Mouse (Mus musculus) kidney, embryonic 14.5 days (tissue): ENCODE measurements around the gene Thbs1. TPM values are rescaled to one million over a fixed set of nuclear protein-coding genes. Genes with fewer than 3 reads are reported as not detected.

Experiments used
- ATAC-seq: fragments of 200-750 bp; cut with Nextera tagmentation; 2 replicates; pipeline ENCODE4 v1.8.0; 2017; ENCODE audit warnings: moderate number of reproducible peaks, mild to moderate bottlenecking, moderate TSS enrichment, moderate library complexity; ENCODE audit not compliant: low FRiP score, low TSS enrichment
- H3K27ac ChIP-seq: fragments of 300-500 bp; sonication (generic); 2 replicates; pipeline ENCODE4 v1.5.1; 2014; ENCODE audit warnings: low read depth, mild to moderate bottlenecking, low read length, moderate library complexity, mixed read lengths
- H3K27me3 ChIP-seq: fragments of 300-500 bp; sonication (generic); 2 replicates; pipeline ENCODE4 v1.6.1; 2014; ENCODE audit warnings: mild to moderate bottlenecking, low read length; ENCODE audit not compliant: control insufficient read depth, insufficient read depth
- H3K36me3 ChIP-seq: fragments of 300-500 bp; sonication (generic); 2 replicates; pipeline ENCODE4 v1.6.1; 2014; ENCODE audit warnings: low read length, mixed read lengths; ENCODE audit not compliant: control insufficient read depth, insufficient read depth
- H3K4me1 ChIP-seq: fragments of 300-500 bp; sonication (generic); 2 replicates; pipeline ENCODE4 v1.6.1; 2014; ENCODE audit warnings: low read length, mixed read lengths; ENCODE audit not compliant: control insufficient read depth, insufficient read depth
- H3K4me2 ChIP-seq: fragments of 300-500 bp; sonication (generic); replicated peaks from 2 replicates; pipeline ENCODE4 v1.6.1; 2014; ENCODE audit warnings: low read depth, mild to moderate bottlenecking, low read length
- H3K4me3 ChIP-seq: fragments of 300-500 bp; sonication (generic); 2 replicates; pipeline ENCODE4 v1.5.1; 2014; ENCODE audit warnings: mild to moderate bottlenecking, low read length
- H3K9ac ChIP-seq: fragments of 300-500 bp; sonication (generic); 2 replicates; pipeline ENCODE4 v1.6.1; 2014; ENCODE audit warnings: low read depth, mild to moderate bottlenecking, low read length, moderate library complexity
- H3K9me3 ChIP-seq: fragments of 300-500 bp; sonication (generic); 2 replicates; pipeline ENCODE4 v1.6.1; 2016; ENCODE audit warnings: low read length; ENCODE audit not compliant: control insufficient read depth
- WGBS: fragments of 180-500 bp; shearing (Covaris S2); extraction: QIAGEN DNeasy Blood & Tissue Kit; methylation state at CpG from one replicate; pipeline ENCODE4 v1.1.7; 2014; 5-methylcytosine and 5-hydroxymethylcytosine counted together
- polyA plus RNA-seq: library from polyadenylated mRNA; unstranded; fragments of >200 nt; fragmentation: Nextera tagmentation; extraction: Ambion mirVana; gene quantifications from 2 replicates; pipeline ENCODE4 v1.2.1, GENCODE M21; 2014

The Thbs1 gene
- polyA plus RNA-seq, 1 experiment from 2014 or later: 23.8 TPM

DNA sequence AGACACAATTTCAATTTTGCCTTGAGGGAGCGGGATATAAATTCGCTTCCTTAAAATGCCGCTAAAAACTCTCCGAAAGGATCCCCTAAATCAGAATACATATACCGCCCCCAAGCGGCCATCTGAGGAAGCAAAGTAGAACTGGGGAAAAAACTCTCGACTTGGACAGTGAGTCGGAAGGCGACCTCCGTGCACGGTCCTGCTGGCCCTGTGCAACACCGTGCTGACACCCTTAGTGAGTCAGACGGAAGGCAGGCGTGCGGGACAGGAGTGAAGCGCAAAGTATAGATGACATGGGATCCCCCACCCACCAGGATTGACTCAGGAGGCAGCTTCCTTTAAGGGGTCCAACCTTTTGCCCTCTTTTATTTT lies 574 bp upstream of the Thbs1 start:
- peak overlapping the region; percentile 61 for H3K4me3 ChIP-seq
- H3K36me3 ChIP-seq: peaks cover 5% of the 10 kb centered on the region; the same call in 1 of the 2 replicates
- peaks cover 15% of the 10 kb centered on the region; the same call in 1 of the 2 replicates for H3K4me1 ChIP-seq
- H3K9ac ChIP-seq: peak overlapping the region; percentile 25; the same call in 1 of the 2 replicates
- ATAC-seq: peak; percentile 86
- H3K4me2 ChIP-seq: peak overlapping the region; percentile 63
- H3K27ac ChIP-seq: peak overlapping the region; percentile 30; the same call in 1 of the 2 replicates
- H3K9me3 ChIP-seq: no peaks in the 10 kb centered on the region
- H3K27me3 ChIP-seq: no peaks in the 10 kb centered on the region
- under 1% methylated on average over 16 of the region's 16 CpGs for WGBS

DNA sequence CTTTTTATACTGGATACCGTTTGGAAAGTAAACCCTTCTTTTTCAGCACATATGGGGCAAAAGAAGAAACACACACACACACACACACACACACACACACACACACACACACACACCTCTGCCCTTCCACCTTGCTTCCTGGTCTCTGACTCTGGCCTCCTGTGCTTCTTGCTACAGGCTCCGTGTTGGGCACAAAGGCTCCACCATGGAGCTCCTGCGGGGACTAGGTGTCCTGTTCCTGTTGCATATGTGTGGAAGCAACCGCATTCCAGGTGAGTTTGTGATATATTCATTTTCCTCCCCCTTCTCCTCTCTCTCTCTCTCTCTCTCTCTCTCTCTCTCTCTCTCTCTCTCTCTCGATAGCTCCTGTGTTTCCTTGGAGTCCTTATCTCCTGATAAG lies 762 bp downstream of the Thbs1 start:
- peaks cover 15% of the 10 kb centered on the region; the same call in 1 of the 2 replicates for H3K4me1 ChIP-seq
- H3K9me3 ChIP-seq: no peaks in the 10 kb centered on the region
- peak overlapping the region; percentile 63 for H3K4me2 ChIP-seq
- peak overlapping the region; percentile 61 for H3K4me3 ChIP-seq
- no peaks in the 10 kb centered on the region for H3K27me3 ChIP-seq
- H3K36me3 ChIP-seq: peaks cover 15% of the 10 kb centered on the region; the same call in 1 of the 2 replicates
- no peak for ATAC-seq
- H3K27ac ChIP-seq: no peak overlapping the region
- 24% methylated on average over 5 of the region's 5 CpGs for WGBS
- peak overlapping the region; percentile 74; the same call in 1 of the 2 replicates for H3K9ac ChIP-seq

DNA sequence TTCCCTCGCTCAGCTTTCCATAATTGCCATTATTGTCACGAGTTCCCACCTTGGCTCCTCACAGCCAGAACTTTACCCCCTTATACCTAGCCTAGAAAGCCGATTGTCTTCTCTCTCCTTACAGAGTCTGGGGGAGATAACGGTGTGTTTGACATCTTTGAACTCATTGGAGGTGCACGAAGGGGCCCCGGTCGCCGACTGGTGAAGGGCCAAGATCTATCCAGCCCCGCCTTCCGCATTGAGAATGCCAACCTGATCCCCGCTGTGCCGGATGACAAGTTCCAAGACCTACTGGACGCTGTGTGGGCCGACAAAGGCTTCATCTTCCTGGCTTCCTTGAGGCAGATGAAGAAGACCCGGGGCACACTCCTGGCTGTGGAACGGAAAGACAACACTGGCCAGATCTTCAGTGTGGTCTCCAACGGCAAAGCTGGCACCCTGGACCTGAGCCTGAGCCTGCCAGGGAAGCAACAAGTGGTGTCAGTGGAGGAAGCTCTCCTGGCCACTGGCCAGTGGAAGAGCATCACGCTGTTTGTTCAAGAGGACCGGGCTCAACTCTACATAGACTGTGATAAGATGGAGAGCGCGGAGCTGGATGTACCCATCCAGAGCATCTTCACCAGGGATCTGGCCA lies 1.3 kb downstream of the Thbs1 start:
- no peak for ATAC-seq
- Histone ChIP-seq H3K4me1 (peaks cover 15% of the 10 kb centered on the region; the same call in 1 of the 2 replicates), H3K9ac (no peak overlapping the region), H3K27me3 (no peaks in the 10 kb centered on the region), H3K27ac (no peak overlapping the region), H3K9me3 (no peaks in the 10 kb centered on the region), H3K36me3 (peaks cover 15% of the 10 kb centered on the region; the same call in 1 of the 2 replicates), H3K4me2 (peak overlapping the region; percentile 63), H3K4me3 (peak overlapping the region; percentile 61)
- 68% methylated on average over 21 of the region's 21 CpGs for WGBS

DNA sequence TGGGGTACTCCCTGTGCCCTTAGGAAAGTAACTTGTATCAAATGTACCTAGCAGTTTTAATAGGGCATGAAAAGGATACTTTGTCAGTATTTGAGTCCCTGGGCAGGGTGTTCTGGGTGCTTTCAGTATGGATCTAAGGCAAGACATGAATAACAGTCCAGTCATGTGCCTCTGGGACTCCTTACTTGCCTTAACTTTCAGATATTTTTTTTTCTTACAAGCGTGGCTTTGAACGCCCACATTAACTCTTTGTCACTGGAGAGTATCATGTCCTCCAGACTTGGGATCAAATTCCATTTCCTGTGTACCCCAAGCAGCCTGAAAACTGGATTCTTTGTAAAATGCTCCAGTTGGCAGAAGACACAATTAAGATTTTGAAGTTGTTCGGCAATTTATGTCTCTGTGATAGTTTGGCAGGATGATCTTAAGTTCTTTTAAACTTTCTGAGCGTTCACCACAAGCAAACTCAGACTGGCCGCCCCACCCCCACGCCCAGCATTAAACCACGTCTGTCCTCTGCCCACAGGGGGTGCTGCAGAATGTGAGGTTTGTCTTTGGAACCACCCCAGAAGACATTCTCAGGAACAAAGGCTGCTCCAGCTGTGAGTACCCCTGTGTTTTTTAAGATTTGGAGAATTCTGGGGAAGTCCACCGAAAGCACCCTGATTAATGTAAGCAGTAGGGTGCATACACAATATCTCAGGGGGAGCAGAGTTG lies 2.3 kb downstream of the Thbs1 start:
- no peak overlapping the region for H3K27ac ChIP-seq
- peaks cover 23% of the 10 kb centered on the region for H3K36me3 ChIP-seq
- H3K9me3 ChIP-seq: no peaks in the 10 kb centered on the region

DNA sequence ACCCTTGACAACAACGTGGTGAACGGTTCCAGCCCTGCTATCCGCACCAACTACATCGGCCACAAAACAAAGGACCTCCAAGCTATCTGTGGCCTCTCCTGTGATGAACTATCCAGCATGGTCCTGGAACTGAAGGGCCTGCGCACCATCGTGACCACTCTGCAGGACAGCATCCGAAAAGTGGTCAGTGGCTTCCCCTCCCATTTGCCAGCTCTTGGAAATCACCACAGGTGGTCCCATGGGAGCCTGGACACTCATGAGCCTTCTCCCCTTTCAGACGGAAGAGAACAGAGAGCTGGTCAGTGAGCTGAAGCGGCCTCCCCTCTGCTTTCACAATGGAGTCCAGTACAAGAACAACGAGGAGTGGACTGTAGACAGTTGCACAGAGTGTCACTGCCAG lies 3.0 kb downstream of the Thbs1 start:
- H3K27ac ChIP-seq: no peak overlapping the region
- H3K27me3 ChIP-seq: no peaks in the 10 kb centered on the region
- no peak overlapping the region for H3K9ac ChIP-seq
- no peaks in the 10 kb centered on the region for H3K9me3 ChIP-seq
- ATAC-seq: no peak
- H3K4me2 ChIP-seq: peak overlapping the region; percentile 63
- H3K4me1 ChIP-seq: peaks cover 15% of the 10 kb centered on the region; the same call in 1 of the 2 replicates
- peak overlapping the region; percentile 61; the same call in 1 of the 2 replicates for H3K4me3 ChIP-seq
- 72% methylated on average over 10 of the region's 10 CpGs for WGBS
- H3K36me3 ChIP-seq: peaks cover 31% of the 10 kb centered on the region

More for the DNA sequence above, 2.3 kb downstream of the Thbs1 start:
- peaks cover 15% of the 10 kb centered on the region; the same call in 1 of the 2 replicates for H3K4me1 ChIP-seq
- H3K9ac ChIP-seq: peak overlapping the region; percentile 14; the same call in 1 of the 2 replicates
- peak overlapping the region; percentile 63 for H3K4me2 ChIP-seq
- ATAC-seq: no peak
- H3K4me3 ChIP-seq: peak overlapping the region; percentile 61
- WGBS: 34% methylated on average over 8 of the region's 8 CpGs
- H3K27me3 ChIP-seq: no peaks in the 10 kb centered on the region

DNA sequence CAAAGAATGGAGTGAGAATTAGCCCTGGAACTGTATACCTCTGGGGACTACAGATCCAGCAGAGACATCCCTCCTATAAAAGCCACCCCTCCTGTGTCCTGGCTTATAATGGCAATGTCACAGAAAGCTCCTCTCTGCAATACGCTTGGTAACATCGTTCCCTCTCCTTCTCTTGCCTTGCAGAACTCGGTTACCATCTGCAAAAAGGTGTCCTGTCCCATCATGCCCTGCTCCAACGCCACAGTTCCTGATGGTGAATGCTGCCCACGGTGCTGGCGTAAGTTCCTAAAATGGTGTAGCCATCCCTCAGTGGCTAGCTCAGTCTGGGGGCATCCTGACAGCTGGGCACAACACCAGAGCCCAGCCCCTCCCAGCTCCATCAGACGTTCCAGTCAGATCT lies 4.0 kb downstream of the Thbs1 start:
- Histone ChIP-seq H3K4me2 (no peak overlapping the region), H3K4me3 (no peak overlapping the region), H3K36me3 (peaks cover 40% of the 10 kb centered on the region), H3K9me3 (no peaks in the 10 kb centered on the region), H3K4me1 (peaks cover 11% of the 10 kb centered on the region; the same call in 1 of the 2 replicates), H3K27ac (no peak overlapping the region), H3K9ac (no peak overlapping the region), H3K27me3 (no peaks in the 10 kb centered on the region)
- no peak for ATAC-seq
- WGBS: 90% methylated on average over 7 of the region's 7 CpGs

DNA sequence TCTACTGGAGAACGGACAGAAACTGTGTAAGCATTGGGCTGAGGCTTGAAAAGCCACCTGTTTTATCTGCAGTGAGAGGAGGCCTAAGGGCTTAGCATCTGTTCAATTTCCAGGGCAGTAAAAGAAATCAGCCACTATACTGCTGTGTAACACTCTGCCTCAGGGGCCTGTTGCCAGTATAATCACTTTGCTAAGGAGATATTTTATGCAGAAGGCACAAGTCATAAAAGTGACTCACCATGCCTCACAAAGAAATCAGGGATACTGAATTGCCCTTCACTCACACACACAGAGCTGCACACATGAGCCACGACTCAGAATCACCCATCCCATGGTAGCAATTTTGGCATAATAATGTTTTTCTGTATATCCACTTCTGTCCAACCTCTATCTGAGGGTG lies 4.5 kb downstream of the Thbs1 start:
- Histone ChIP-seq H3K9me3 (no peaks in the 10 kb centered on the region), H3K36me3 (peaks cover 46% of the 10 kb centered on the region), H3K9ac (no peak overlapping the region), H3K4me3 (no peak overlapping the region), H3K4me1 (0 out of 2 replicates have a peak, but pooled peaks cover 8% of the 10 kb centered on the region), H3K27me3 (no peaks in the 10 kb centered on the region), H3K4me2 (no peak overlapping the region), H3K27ac (no peak overlapping the region)
- ATAC-seq: no peak
- WGBS: 71% methylated on average over 2 of the region's 2 CpGs

DNA sequence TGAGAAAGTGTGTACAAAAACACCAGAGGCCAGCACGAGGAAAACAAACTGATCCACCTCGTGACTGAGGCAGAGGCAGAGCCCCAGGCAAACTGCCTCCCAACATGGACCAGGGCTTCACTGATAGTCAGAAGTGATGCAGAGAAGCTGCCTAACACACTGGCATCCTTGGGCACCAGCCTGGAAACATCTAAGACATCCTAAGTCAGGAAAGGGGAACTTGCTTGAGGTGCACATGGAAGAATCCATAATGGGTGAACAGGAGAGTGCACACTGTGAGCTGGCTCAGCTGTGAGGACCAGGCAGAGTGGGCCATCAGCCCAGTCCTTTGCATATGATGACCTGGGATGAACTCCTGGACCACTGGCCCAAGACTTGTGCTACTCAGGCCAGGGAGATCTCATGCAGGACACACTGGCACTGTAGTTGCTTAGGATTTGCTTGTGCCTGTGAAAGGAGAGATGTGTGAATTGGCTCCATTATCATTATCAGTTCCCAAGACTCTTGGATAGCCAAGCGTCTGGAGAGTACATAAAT lies 5.1 kb downstream of the Thbs1 start:
- Histone ChIP-seq H3K4me3 (no peak overlapping the region), H3K4me2 (no peak overlapping the region), H3K36me3 (peaks cover 50% of the 10 kb centered on the region), H3K9ac (no peak overlapping the region), H3K27ac (no peak overlapping the region), H3K27me3 (no peaks in the 10 kb centered on the region), H3K9me3 (no peaks in the 10 kb centered on the region), H3K4me1 (0 out of 2 replicates have a peak, but pooled peaks cover 8% of the 10 kb centered on the region)
- no peak for ATAC-seq
- WGBS: 53% methylated on average over 3 of the region's 3 CpGs
